Mouse (Mus musculus) G1E (cell line): ENCODE results near the gene Btbd9. TPM values are rescaled to one million over a fixed set of nuclear protein-coding genes. Genes with fewer than 3 reads are reported as not detected.

ENCODE experiments used
- ATAC-seq: 2 replicates; pipeline ENCODE4 v1.8.0; 2016; ENCODE audit warnings: mild to moderate bottlenecking; ENCODE audit not compliant: insufficient number of reproducible peaks, poor library complexity, low FRiP score, severe bottlenecking; ENCODE audit errors: extremely low read depth
- DNase-seq: peaks from one replicate; pipeline ENCODE4 v3.0.0; 2012; ENCODE audit warnings: low spot score
- H3K27me3 ChIP-seq: 2 replicates; pipeline ENCODE4 v1.6.1; 2012; ENCODE audit warnings: mild to moderate bottlenecking, low read length, inconsistent platforms; ENCODE audit not compliant: insufficient read depth
- H3K36me3 ChIP-seq: replicated peaks from 2 replicates; pipeline ENCODE3; 2012; ENCODE audit warnings: mild to moderate bottlenecking, inconsistent platforms
- H3K4me1 ChIP-seq: 2 replicates; pipeline ENCODE4 v1.6.1; 2012; ENCODE audit warnings: low read depth, low read length, inconsistent platforms, mixed read lengths; ENCODE audit not compliant: insufficient read depth
- H3K4me3 ChIP-seq: 2 replicates; pipeline ENCODE4 v1.5.1; 2012; ENCODE audit warnings: low read depth, mild to moderate bottlenecking, inconsistent platforms, low read length, moderate library complexity, mixed read lengths
- H3K9me3 ChIP-seq: replicated peaks from 2 replicates; pipeline ENCODE4 v1.6.1; 2012; ENCODE audit warnings: inconsistent platforms
- CTCF ChIP-seq: IDR thresholded peaks from 2 replicates; pipeline ENCODE4 v1.5.1; 2012; ENCODE audit warnings: low read depth, low read length, inconsistent platforms, mixed read lengths
- GATA1 ChIP-seq: IDR thresholded peaks from 2 replicates; pipeline ENCODE4 v1.6.1; 2012; ENCODE audit warnings: borderline replicate concordance, low read length, inconsistent platforms, mixed read lengths
- GATA2 ChIP-seq: IDR thresholded peaks from 2 replicates; pipeline ENCODE4 v1.6.1; 2012; ENCODE audit warnings: low read depth, low read length, inconsistent platforms, borderline replicate concordance
- POLR2AphosphoS5 ChIP-seq: IDR thresholded peaks from 2 replicates; pipeline ENCODE4 v1.6.1; 2012; ENCODE audit warnings: low read depth, low read length, inconsistent platforms; ENCODE audit not compliant: insufficient replicate concordance
- TAL1 ChIP-seq: conservative IDR thresholded peaks from 2 replicates; pipeline ENCODE4 v1.6.1; 2012; ENCODE audit warnings: low read depth, low read length, inconsistent platforms, mixed read lengths
- polyA plus RNA-seq: library from polyadenylated mRNA; stranded (reverse); fragments of >175 nt; gene quantifications from 2 replicates; pipeline ENCODE4 v1.2.3, GENCODE M21; 2012
- total RNA-seq, 2 experiments: library from RNA; stranded (forward) in 1 of 2; stranded (reverse) in 1 of 2; fragments of 200-1000 nt in 1 of 2; fragments of >200 nt in 1 of 2; fragmentation: Nextera tagmentation in 1 of 2; gene quantifications; 2 replicates each; pipeline ENCODE4 v1.2.3; 2014 to 2017

Gene Btbd9
- total and polyA plus RNA-seq, 3 experiments: 33.6 to 68.4 (median 57.5) TPM

DNA sequence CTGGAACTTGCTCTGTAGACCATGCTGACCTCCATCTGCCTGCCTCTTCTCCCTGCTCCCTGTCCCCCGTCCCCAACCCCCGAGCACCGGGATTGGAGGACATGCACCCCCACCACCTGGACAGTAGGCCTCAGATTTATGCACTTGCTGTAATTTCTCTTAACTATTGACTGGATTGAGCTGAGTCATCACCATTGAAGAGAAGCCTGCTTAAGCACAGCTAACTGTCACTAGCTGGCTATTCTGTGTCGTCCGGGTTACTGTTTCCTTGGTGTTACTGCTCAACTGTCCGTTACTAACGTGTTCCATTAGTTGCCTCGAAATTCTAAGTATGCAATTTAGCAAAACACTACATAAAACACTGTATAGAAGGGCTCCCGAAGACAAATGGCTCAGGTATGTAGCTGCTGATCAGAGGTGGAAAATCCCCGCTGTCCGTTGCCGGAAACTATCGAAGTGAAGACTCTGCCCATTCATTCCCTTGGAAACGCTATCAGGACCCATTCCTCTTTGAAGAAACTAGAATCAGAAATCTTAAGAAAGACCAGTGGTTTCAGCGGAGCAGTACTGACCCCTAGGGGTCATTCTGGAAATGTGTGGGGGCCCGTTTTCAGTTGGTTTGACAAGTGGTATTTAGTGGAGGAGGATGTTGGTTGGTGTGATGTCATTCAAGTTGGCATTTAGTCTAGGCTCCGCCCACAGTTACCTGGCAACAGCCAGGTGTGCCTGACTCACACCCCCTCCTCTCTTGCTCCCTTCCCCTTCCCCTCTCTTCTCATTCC, 14.3 kb upstream of the Btbd9 start:
- Histone ChIP-seq H3K4me1 (peaks cover 18% of the 10 kb centered on the region), H3K4me3 (no peak overlapping the region), H3K9me3 (no peaks in the 10 kb centered on the region), H3K27me3 (no peaks in the 10 kb centered on the region), H3K36me3 (peaks cover 73% of the 10 kb centered on the region)
- TF ChIP-seq GATA2 (no peak), CTCF (peak; percentile 87), POLR2AphosphoS5 (peak; percentile 56; the same call in 1 of the 2 replicates)
- DNase-seq (peak; percentile 50), ATAC-seq (peak; percentile 42)

DNA sequence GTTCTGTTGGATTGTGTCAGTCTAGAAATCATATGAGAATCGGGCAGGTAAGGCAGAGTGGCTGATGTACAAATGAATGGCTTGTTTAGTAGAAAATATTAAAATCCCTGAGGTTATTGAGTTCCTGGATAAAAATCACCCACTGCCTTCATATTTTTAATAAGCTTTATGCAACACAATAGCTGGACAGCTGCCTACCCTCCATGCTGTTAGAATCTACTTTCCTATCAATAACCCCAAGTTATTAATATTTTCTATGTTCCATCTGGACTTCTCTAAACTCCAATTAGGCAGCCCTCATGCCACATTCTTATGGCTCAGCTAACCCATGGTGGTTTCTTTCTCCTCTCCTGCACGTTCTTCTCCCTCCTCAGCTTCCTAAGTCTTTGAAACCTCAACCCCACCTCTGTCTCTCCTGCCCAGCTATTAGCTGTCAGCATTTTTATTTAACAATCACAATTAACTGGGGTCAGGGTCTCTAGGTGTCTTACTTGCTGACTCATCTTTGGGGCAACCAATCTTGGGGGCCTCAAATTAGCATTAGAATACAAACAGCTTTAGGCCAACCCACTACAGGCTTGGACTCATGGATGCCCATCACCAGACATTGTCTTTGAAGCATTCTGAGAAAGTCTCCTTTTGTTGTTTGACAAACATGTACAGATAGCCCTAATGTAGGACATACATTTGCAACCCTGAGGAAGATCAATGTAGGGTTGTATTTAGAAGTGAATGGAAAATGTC, 7.1 kb upstream of the Btbd9 start:
- H3K36me3 ChIP-seq: peaks cover 19% of the 10 kb centered on the region
- TF ChIP-seq CTCF (no peak), TAL1 (no peak), POLR2AphosphoS5 (no peak), GATA1 (no peak)
- ATAC-seq: no peak
- no peak overlapping the region for H3K4me3 ChIP-seq
- H3K4me1 ChIP-seq: peaks cover 3% of the 10 kb centered on the region; the same call in 1 of the 2 replicates
- no peaks in the 10 kb centered on the region for H3K9me3 ChIP-seq
- no peaks in the 10 kb centered on the region for H3K27me3 ChIP-seq
- DNase-seq: no peak

DNA sequence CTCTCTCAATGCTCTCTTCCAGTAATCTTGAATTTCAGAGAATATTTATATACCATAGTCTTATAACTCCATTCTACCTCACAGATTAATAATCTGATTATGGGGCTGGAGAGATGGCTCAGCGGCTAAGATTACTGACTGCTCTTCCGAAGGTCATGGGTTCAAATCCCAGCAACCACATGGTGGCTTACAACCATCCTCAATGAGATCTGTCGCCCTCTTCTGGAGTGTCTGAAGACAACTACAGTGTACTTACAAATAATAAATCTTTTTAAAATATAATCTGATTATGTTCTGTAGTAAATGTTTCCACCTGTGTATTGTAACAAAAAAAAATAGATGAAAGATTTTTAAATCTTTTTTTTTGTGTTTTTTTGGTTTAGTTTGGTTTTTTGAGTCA, 6.0 kb upstream of the Btbd9 start:
- H3K36me3 ChIP-seq: peaks cover 11% of the 10 kb centered on the region
- no peaks in the 10 kb centered on the region for H3K27me3 ChIP-seq
- DNase-seq (no peak), ATAC-seq (no peak)
- H3K4me1 ChIP-seq: peaks cover 3% of the 10 kb centered on the region; the same call in 1 of the 2 replicates
- H3K9me3 ChIP-seq: no peaks in the 10 kb centered on the region
- TF ChIP-seq CTCF (no peak), TAL1 (no peak)
- H3K4me3 ChIP-seq: no peak overlapping the region

DNA sequence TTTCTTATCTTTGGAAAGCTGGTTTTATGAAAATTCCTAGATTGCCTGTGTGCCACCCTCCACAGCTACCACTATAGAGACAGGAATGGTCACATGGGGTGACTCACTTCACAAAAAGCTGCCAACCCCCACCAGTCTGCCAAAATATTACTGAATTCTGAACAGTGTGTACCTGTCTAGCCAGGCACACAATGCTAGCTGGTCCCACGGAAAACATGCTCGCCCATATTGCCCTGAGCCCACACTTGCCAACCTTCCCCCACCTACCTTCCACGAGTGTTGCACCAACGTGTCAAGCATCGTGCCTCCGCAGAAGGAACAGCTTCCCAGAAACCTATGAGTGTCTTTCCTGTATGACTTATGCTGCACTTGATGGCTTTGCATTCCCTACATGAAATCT, 4.9 kb upstream of the Btbd9 start:
- H3K36me3 ChIP-seq: peaks cover 4% of the 10 kb centered on the region
- no peak for DNase-seq
- peaks cover 11% of the 10 kb centered on the region for H3K4me1 ChIP-seq
- no peak for ATAC-seq
- H3K9me3 ChIP-seq: no peaks in the 10 kb centered on the region
- no peak for TF ChIP-seq POLR2AphosphoS5
- no peak for TF ChIP-seq GATA2
- TF ChIP-seq CTCF: no peak
- TF ChIP-seq GATA1: no peak
- TF ChIP-seq TAL1: no peak
- H3K27me3 ChIP-seq: no peaks in the 10 kb centered on the region
- no peak overlapping the region; the same call in 1 of the 2 replicates for H3K4me3 ChIP-seq

DNA sequence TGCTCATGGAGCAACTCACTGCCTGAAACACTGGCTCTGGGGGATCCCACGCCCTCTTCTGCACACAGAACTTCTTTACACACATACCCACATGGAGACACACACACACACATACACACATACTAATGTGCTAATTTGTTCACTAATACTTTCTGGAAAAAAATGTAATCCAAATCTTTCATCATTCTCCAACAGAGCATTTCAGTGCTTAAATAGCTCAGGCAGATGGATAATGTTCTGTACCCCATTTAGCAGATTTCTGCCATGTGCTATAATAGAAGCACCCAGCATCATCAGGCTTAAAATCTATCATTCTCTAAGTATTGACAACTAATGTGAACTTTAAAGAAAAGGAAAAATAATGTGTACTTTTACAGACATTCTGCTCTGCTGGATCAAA, 4.5 kb upstream of the Btbd9 start:
- no peak for DNase-seq
- H3K27me3 ChIP-seq: no peaks in the 10 kb centered on the region
- TF ChIP-seq POLR2AphosphoS5 (no peak), GATA1 (no peak), GATA2 (no peak), CTCF (no peak), TAL1 (no peak)
- peaks cover 2% of the 10 kb centered on the region for H3K36me3 ChIP-seq
- H3K4me1 ChIP-seq: peaks cover 12% of the 10 kb centered on the region
- H3K4me3 ChIP-seq: no peak overlapping the region
- ATAC-seq: no peak
- H3K9me3 ChIP-seq: no peaks in the 10 kb centered on the region

DNA sequence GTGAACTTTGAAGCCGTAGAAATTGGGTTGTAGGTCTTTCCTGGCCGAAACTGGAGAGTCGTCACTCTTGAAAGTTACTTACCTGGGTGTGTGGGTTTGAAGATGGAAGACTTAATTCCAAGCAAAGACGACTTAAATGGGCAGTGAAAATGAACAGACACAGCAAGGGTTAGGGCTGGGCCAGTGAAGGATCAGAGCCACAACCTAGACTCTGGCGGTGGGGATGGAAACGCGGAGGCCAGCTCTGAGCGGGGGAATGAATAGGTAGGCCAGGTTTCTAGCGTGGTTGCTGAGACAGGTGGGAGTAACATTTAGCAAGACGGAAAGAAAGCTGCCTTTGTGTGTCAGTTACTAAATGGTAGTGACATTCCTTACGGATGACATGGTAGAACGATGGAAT, 658 bp upstream of the Btbd9 start:
- no peaks in the 10 kb centered on the region for H3K27me3 ChIP-seq
- no peak for ATAC-seq
- peaks cover 3% of the 10 kb centered on the region for H3K36me3 ChIP-seq
- peak; percentile 43 for DNase-seq
- H3K4me1 ChIP-seq: peaks cover 32% of the 10 kb centered on the region
- H3K9me3 ChIP-seq: no peaks in the 10 kb centered on the region
- H3K4me3 ChIP-seq: peak overlapping the region; percentile 75
- no peak for TF ChIP-seq CTCF
- TF ChIP-seq GATA2: no peak
- TF ChIP-seq GATA1: no peak
- no peak for TF ChIP-seq TAL1
- TF ChIP-seq POLR2AphosphoS5: no peak
